Mouse (Mus musculus) MEL (cell line): Measurements from ENCODE around the gene Fyn. TPM values are rescaled to one million over a fixed set of nuclear protein-coding genes. Genes with fewer than 3 reads are reported as not detected.

ENCODE experiments used
- DNase-seq: peaks from one replicate; pipeline ENCODE4 v3.0.0; 2011; ENCODE audit warnings: low read depth, low spot score
- H3K27ac ChIP-seq: 2 replicates; pipeline ENCODE4 v1.5.1; 2012; ENCODE audit warnings: low read depth, mild to moderate bottlenecking, control low read depth, low read length, moderate library complexity; ENCODE audit not compliant: control insufficient read depth
- H3K27me3 ChIP-seq, 2 experiments: fragments of 150-350 bp in 1 of 2; sonication (generic) in 1 of 2; 2 replicates each; pipeline ENCODE4 v1.6.1; 2012; ENCODE audit warnings: low read length in 2 of 2, mild to moderate bottlenecking in 2 of 2, improper control_type of control experiment in 1 of 2, moderate library complexity in 1 of 2; ENCODE audit not compliant: insufficient read depth in 2 of 2, control insufficient read depth in 1 of 2
- H3K36me3 ChIP-seq, 2 experiments: 2 replicates each; pipeline ENCODE4 v1.6.1; 2012 to 2014; ENCODE audit warnings: low read length in 2 of 2, improper control_type of control experiment in 1 of 2, inconsistent platforms in 1 of 2, mild to moderate bottlenecking in 1 of 2; ENCODE audit not compliant: insufficient read depth in 2 of 2, control insufficient read depth in 1 of 2
- H3K4me1 ChIP-seq, 2 experiments: fragments of 150-350 bp in 1 of 2; sonication (generic) in 1 of 2; 2 replicates each; pipeline ENCODE4 v1.6.1; 2012; ENCODE audit warnings: low read length in 2 of 2, improper control_type of control experiment in 1 of 2, mild to moderate bottlenecking in 1 of 2; ENCODE audit not compliant: insufficient read depth in 2 of 2, control insufficient read depth in 1 of 2
- H3K4me3 ChIP-seq, 2 experiments: fragments of 150-350 bp in 1 of 2; sonication (generic) in 1 of 2; 2 replicates each; pipeline ENCODE4 v1.5.1; 2012; ENCODE audit warnings: low read depth in 2 of 2, low read length in 2 of 2, mild to moderate bottlenecking in 2 of 2, moderate library complexity in 2 of 2, control low read depth in 1 of 2, improper control_type of control experiment in 1 of 2; ENCODE audit not compliant: control insufficient read depth in 1 of 2, insufficient read depth in 1 of 2
- H3K79me2 ChIP-seq: 2 replicates; pipeline ENCODE4 v1.6.1; 2012; ENCODE audit warnings: mild to moderate bottlenecking, low read length, moderate library complexity; ENCODE audit not compliant: control insufficient read depth, poor library complexity, insufficient read depth
- H3K9ac ChIP-seq: 2 replicates; pipeline ENCODE4 v1.6.1; 2012; ENCODE audit warnings: low read depth, mild to moderate bottlenecking, control low read depth, low read length, moderate library complexity; ENCODE audit not compliant: control insufficient read depth, poor library complexity, severe bottlenecking
- H3K9me3 ChIP-seq: fragments of 150-350 bp; sonication (generic); replicated peaks from 2 replicates; pipeline ENCODE4 v1.6.1; 2012; ENCODE audit warnings: mild to moderate bottlenecking, low read length, improper control_type of control experiment, moderate library complexity; ENCODE audit not compliant: insufficient read depth
- ELF1 ChIP-seq: IDR thresholded peaks from 2 replicates; pipeline ENCODE4 v1.6.1; 2014; ENCODE audit warnings: low read depth, mild to moderate bottlenecking, inconsistent platforms, low read length, improper control_type of control experiment, moderate library complexity
- EP300 ChIP-seq, 2 experiments: IDR thresholded peaks; 2 replicates each; pipeline ENCODE4 v1.6.1; 2011; ENCODE audit warnings: improper control_type of control experiment in 2 of 2, low read length in 2 of 2, low read depth in 1 of 2, mild to moderate bottlenecking in 1 of 2
- ETS1 ChIP-seq: IDR thresholded peaks from 2 replicates; pipeline ENCODE4 v1.6.1; 2012; ENCODE audit warnings: low read depth, mild to moderate bottlenecking, inconsistent platforms, low read length, improper control_type of control experiment, moderate library complexity
- GABPA ChIP-seq: IDR thresholded peaks from 2 replicates; pipeline ENCODE4 v1.6.1; 2012; ENCODE audit warnings: low read depth, mild to moderate bottlenecking, inconsistent platforms, low read length, improper control_type of control experiment, moderate library complexity
- HCFC1 ChIP-seq: IDR thresholded peaks from 2 replicates; pipeline ENCODE4 v1.6.1; 2012; ENCODE audit warnings: low read depth, mild to moderate bottlenecking, inconsistent platforms, low read length, improper control_type of control experiment, moderate library complexity
- MAZ ChIP-seq: IDR thresholded peaks from 2 replicates; pipeline ENCODE4 v1.6.1; 2012; ENCODE audit warnings: low read depth, mild to moderate bottlenecking, inconsistent platforms, low read length, improper control_type of control experiment
- MEF2A ChIP-seq: IDR thresholded peaks from 2 replicates; pipeline ENCODE4 v1.6.1; 2014; ENCODE audit warnings: low read depth, mild to moderate bottlenecking, inconsistent platforms, low read length, improper control_type of control experiment; ENCODE audit not compliant: poor library complexity, insufficient replicate concordance, severe bottlenecking; ENCODE audit errors: extremely low read depth
- MXI1 ChIP-seq: IDR thresholded peaks from 2 replicates; pipeline ENCODE4 v1.6.1; 2011; ENCODE audit warnings: mild to moderate bottlenecking, low read depth, low read length, improper control_type of control experiment
- MYC ChIP-seq: IDR thresholded peaks from 2 replicates; pipeline ENCODE4 v1.6.1; 2011; ENCODE audit warnings: low read depth, mild to moderate bottlenecking, low read length, improper control_type of control experiment, moderate library complexity
- NELFE ChIP-seq: IDR thresholded peaks from 2 replicates; pipeline ENCODE4 v1.6.1; 2011; ENCODE audit warnings: low read depth, low read length, improper control_type of control experiment
- POLR2AphosphoS2 ChIP-seq: IDR thresholded peaks from 2 replicates; pipeline ENCODE4 v1.6.1; 2011; ENCODE audit warnings: low read length, improper control_type of control experiment
- POLR2AphosphoS5 ChIP-seq: IDR thresholded peaks from 2 replicates; pipeline ENCODE4 v1.6.1; 2012; ENCODE audit warnings: low read depth, borderline replicate concordance, mild to moderate bottlenecking, inconsistent platforms, low read length, moderate library complexity, mixed read lengths
- RAD21 ChIP-seq: IDR thresholded peaks from 2 replicates; pipeline ENCODE4 v1.6.1; 2011; ENCODE audit warnings: mild to moderate bottlenecking, low read depth, low read length, improper control_type of control experiment
- SIN3A ChIP-seq: IDR thresholded peaks from 2 replicates; pipeline ENCODE4 v1.6.1; 2012; ENCODE audit warnings: low read length, improper control_type of control experiment, inconsistent platforms
- SMC3 ChIP-seq: IDR thresholded peaks from 2 replicates; pipeline ENCODE4 v1.6.1; 2011; ENCODE audit warnings: low read depth, low read length, improper control_type of control experiment
- TBP ChIP-seq: IDR thresholded peaks from 2 replicates; pipeline ENCODE4 v1.8.0; 2011; ENCODE audit warnings: low read depth, low read length, improper control_type of control experiment
- TCF12 ChIP-seq: IDR thresholded peaks from 2 replicates; pipeline ENCODE4 v1.6.1; 2014; ENCODE audit warnings: low read depth, mild to moderate bottlenecking, inconsistent platforms, low read length, improper control_type of control experiment, moderate library complexity
- UBTF ChIP-seq: IDR thresholded peaks from 2 replicates; pipeline ENCODE4 v1.6.1; 2012; ENCODE audit warnings: low read depth, mild to moderate bottlenecking, inconsistent platforms, low read length, improper control_type of control experiment, moderate library complexity, borderline replicate concordance; ENCODE audit not compliant: insufficient read depth
- USF1 ChIP-seq: IDR thresholded peaks from 2 replicates; pipeline ENCODE4 v1.6.1; 2014; ENCODE audit warnings: low read depth, mild to moderate bottlenecking, inconsistent platforms, low read length, improper control_type of control experiment, moderate library complexity
- ZC3H11A ChIP-seq: IDR thresholded peaks from 2 replicates; pipeline ENCODE4 v1.6.1; 2012; ENCODE audit warnings: low read depth, mild to moderate bottlenecking, inconsistent platforms, low read length, improper control_type of control experiment
- polyA plus RNA-seq, 2 experiments: library from polyadenylated mRNA; stranded (reverse) in 1 of 2; unstranded in 1 of 2; fragments of >175 nt in 1 of 2; fragments of >200 nt in 1 of 2; gene quantifications; 2 replicates each; pipeline versions ENCODE4 v1.2.1 to v1.2.4; 2012; ENCODE audit warnings: low replicate concordance in 2 of 2, low read depth in 1 of 2; ENCODE audit not compliant: insufficient read length in 2 of 2, insufficient read depth in 1 of 2, missing spikeins in 1 of 2
- total RNA-seq: library from RNA; depleted of rRNA; stranded (reverse); fragments of 300-350 nt; gene quantifications from 2 replicates; pipeline ENCODE4 v1.2.3, GENCODE M21; 2012

Fyn gene
- total and polyA plus RNA-seq, 3 experiments, result 0.03 TPM; not detected in 2

GRCm38 (mm10) chr10:39415586-39415985 lies 46.9 kb downstream of the Fyn start:
- Histone ChIP-seq H3K9ac (no peak overlapping the region), H3K79me2 (no peaks in the 10 kb centered on the region), H3K4me1 (peaks cover 0 to 4% of the 10 kb centered on the region in 2 experiments; a peak in 1 of 4 replicates), H3K9me3 (no peaks in the 10 kb centered on the region), H3K4me3 (no peak overlapping the region), H3K27me3 (no peaks in the 10 kb centered on the region), H3K36me3 (no peaks in the 10 kb centered on the region), H3K27ac (no peak overlapping the region)
- DNase-seq, result no peak
- TF ChIP-seq SIN3A (no peak), POLR2AphosphoS5 (no peak), NELFE (no peak), EP300 (IDR thresholded peaks at IDR 0.05; ENCODE audit: low read depth in 1 of 2, low read length in 2 of 2) (no peak), MXI1 (no peak)

DNA sequence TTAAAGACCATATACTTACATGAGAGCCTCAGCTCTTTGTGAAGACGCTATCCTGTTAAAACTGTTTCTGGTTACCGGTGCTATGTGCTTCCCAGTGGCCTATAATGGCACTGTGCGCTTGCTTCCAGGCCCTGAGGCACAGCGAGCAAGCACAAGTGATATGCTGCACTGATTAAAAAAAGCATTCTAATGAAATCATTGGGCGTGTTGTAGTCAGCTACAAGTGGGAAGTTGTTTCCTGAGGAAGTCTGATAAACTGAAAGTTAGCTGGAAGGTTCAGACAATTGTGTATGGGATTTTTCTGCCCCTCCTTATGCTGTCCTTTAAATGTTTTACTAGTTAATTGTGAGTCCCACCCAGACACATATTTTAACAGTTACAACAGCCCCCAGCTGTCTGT lies 49.0 kb downstream of the Fyn start:
- Histone ChIP-seq H3K4me3 (no peak overlapping the region), H3K27ac (no peak overlapping the region), H3K9ac (no peak overlapping the region), H3K4me1 (peaks cover 0 to 1% of the 10 kb centered on the region in 2 experiments; a peak in 1 of 4 replicates), H3K27me3 (no peaks in the 10 kb centered on the region), H3K36me3 (no peaks in the 10 kb centered on the region), H3K9me3 (no peaks in the 10 kb centered on the region), H3K79me2 (no peaks in the 10 kb centered on the region)
- no peak for TF ChIP-seq POLR2AphosphoS5
- no peak for TF ChIP-seq SMC3
- TF ChIP-seq GABPA, result no peak
- TF ChIP-seq MAZ, result no peak
- TF ChIP-seq UBTF, result no peak
- TF ChIP-seq TBP, result no peak
- no peak for TF ChIP-seq MEF2A
- no peak for TF ChIP-seq ZC3H11A
- no peak for TF ChIP-seq MYC
- no peak for TF ChIP-seq MXI1
- TF ChIP-seq HCFC1, result no peak
- no peak for TF ChIP-seq ETS1
- no peak for TF ChIP-seq RAD21
- no peak for TF ChIP-seq ELF1
- TF ChIP-seq TCF12, result no peak
- no peak for TF ChIP-seq POLR2AphosphoS2
- no peak for TF ChIP-seq USF1
- TF ChIP-seq SIN3A, result no peak
- peak; percentile 9 for DNase-seq
